Mouse (Mus musculus) lung, postnatal 0 days (tissue): ENCODE results near the gene Dcst2.

Source experiments
- CTCF ChIP-seq: IDR thresholded peaks from 2 replicates; pipeline ENCODE4 v1.5.1; 2016; ENCODE audit warnings: antibody characterized with exemption, mild to moderate bottlenecking
- EP300 ChIP-seq: IDR thresholded peaks from 2 replicates; pipeline ENCODE4 v1.6.1; 2016; ENCODE audit warnings: antibody characterized with exemption, mild to moderate bottlenecking, control low read depth

GRCm38 (mm10) chr3:89318316-89318715 is 43.5 kb upstream of the Dcst2 start:
- TF ChIP-seq EP300: no peak
- no peak for TF ChIP-seq CTCF
